Mouse (Mus musculus) macrophage (primary cell): ENCODE measurements around the gene Inpp5f. TPM values are rescaled to one million over a fixed set of nuclear protein-coding genes. Genes with fewer than 3 reads are reported as not detected.

Experiments
- H3K27ac ChIP-seq: fragments of 350-480 bp; formaldehyde crosslinking; 2 replicates; pipeline ENCODE4 v1.9.0; 2021
- H3K36me3 ChIP-seq: fragments of 350-480 bp; formaldehyde crosslinking; 2 replicates; pipeline ENCODE4 v1.9.0; 2021; ENCODE audit errors: inconsistent target
- H3K4me3 ChIP-seq: fragments of 350-480 bp; formaldehyde crosslinking; 2 replicates; pipeline ENCODE4 v1.9.0; 2021; ENCODE audit errors: inconsistent target
- H3K79me2 ChIP-seq: fragments of 350-480 bp; formaldehyde crosslinking; 2 replicates; pipeline ENCODE4 v1.9.0; 2021; ENCODE audit errors: inconsistent target
- WGBS: methylation state at CpG from one replicate; pipeline ENCODE4 v1.1.7; 2026; ENCODE audit warnings: inconsistent platforms; ENCODE audit not compliant: missing documents; 5-methylcytosine and 5-hydroxymethylcytosine counted together
- polyA plus RNA-seq: library from polyadenylated mRNA; stranded (reverse); fragments of 250-400 nt; gene quantifications from 3 replicates; pipeline ENCODE4 v1.2.4, GENCODE M21; 2018; ENCODE audit warnings: inconsistent platforms

Inpp5f gene
- polyA plus RNA-seq, 1 experiment from 2014 or later: 19.5 TPM

DNA sequence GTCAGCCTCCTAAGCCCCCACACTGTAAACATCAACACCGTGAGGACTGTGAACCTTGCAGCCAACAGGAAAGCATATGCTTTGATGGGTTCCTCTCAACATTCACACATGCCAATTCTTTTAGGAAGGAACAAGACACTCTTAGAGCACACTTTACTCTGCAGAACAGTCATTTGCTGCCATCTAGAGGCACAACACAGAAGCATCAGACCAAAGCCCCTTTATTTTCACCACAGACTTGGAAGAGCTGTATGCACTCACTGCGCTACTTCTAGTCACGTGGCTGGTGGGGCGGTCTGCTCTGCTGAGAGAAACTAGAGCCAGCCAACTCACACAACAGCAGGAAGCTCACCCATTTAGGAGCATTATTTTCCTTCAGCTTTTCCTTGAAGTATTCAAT is 113.6 kb downstream of the Inpp5f start:
- WGBS: 7% methylated on average over 4 of the region's 4 CpGs
- Histone ChIP-seq H3K79me2 (peaks cover 73% of the 10 kb centered on the region), H3K4me3 (no peak overlapping the region), H3K36me3 (peaks cover 35% of the 10 kb centered on the region), H3K27ac (no peak overlapping the region)

- 89% methylated on average over 9 of the region's 9 CpGs for WGBS
- peaks cover 77% of the 10 kb centered on the region for H3K79me2 ChIP-seq
- no peak overlapping the region for H3K4me3 ChIP-seq
- H3K36me3 ChIP-seq: peaks cover 30% of the 10 kb centered on the region
- no peak overlapping the region for H3K27ac ChIP-seq
These were observed 114.1 kb downstream of the Inpp5f start for GRCm38 (mm10) chr7:128725189-128725588.

GRCm38 (mm10) chr7:128726999-128727398 is 115.9 kb downstream of the Inpp5f start:
- Histone ChIP-seq H3K4me3 (no peak overlapping the region), H3K79me2 (peaks cover 95% of the 10 kb centered on the region), H3K36me3 (peaks cover 16% of the 10 kb centered on the region), H3K27ac (no peak overlapping the region)
- WGBS: 92% methylated on average over 10 of the region's 10 CpGs

DNA sequence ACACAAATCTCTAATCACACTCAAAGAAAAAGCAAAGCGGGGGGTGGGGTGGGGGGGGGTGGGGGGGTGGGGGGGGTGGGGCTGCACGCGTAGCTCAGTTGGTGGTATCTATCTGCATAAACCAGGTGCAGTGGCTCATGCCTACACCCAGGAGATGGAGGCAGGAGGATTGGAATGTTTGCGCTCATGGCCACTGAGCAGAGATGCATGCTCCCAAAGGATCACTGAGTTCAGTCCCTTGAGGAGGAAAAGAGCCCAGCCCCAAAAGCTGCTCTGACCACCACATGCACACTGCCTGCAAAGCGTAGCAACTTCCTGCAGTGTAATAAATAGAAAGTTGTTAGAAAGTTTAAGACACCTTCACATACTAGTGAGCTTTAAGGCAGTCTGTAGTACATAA is 116.6 kb downstream of the Inpp5f start:
- 90% methylated on average over 2 of the region's 5 CpGs for whole genome bisulfite sequencing
- H3K79me2 ChIP-seq: peaks cover 98% of the 10 kb centered on the region
- H3K4me3 ChIP-seq: no peak overlapping the region
- no peak overlapping the region for H3K27ac ChIP-seq
- peaks cover 9% of the 10 kb centered on the region for H3K36me3 ChIP-seq

DNA sequence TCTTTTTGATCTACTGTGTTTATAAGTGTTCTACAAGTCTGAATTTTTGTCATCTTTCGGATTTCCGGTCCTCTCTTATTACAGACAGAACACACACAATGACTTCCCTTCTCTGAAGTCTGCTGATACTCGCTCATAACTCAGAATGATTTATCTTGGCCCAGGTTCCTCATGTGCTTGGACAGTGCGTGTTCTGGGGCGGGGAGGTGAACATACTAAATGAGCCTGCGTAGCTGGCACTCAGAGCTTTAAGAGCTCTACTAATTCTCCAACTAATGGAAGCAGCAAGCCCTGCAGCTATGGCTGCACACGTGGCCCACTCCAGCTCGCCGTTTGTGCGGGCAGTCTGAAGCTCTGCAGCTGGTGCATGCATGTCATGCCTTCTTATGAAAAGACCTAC is 117.6 kb downstream of the Inpp5f start:
- Histone ChIP-seq H3K36me3 (no peaks in the 10 kb centered on the region), H3K4me3 (no peak overlapping the region), H3K27ac (peak overlapping the region; percentile 54), H3K79me2 (peaks cover 98% of the 10 kb centered on the region)
- 10% methylated on average over 10 of the region's 10 CpGs for WGBS

- no peaks in the 10 kb centered on the region for H3K36me3 ChIP-seq
- WGBS: 87% methylated on average over 2 of the region's 2 CpGs
- H3K79me2 ChIP-seq: peaks cover 98% of the 10 kb centered on the region
- H3K4me3 ChIP-seq: no peak overlapping the region
- H3K27ac ChIP-seq: no peak overlapping the region
These were observed 120.5 kb downstream of the Inpp5f start for GRCm38 (mm10) chr7:128731585-128731984.

DNA sequence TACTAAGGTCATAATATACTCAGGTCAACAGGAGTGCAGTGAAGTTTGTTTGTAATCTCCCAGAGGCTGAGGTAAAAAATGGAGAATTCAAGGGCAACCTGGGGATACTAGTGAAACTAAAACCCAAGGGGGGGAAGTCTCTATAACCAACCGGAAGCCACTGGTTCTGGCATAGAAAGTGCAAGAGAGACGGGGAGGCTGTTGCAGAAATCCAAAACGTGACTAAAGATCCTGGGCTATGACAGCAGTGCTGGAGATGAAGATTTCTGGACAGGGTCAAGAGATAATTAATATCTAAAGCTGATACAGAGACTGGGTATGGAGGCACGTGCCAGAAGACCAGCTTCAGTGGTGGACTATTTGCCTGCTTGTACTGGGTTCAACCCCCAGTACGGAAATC is 126.9 kb downstream of the Inpp5f start:
- H3K36me3 ChIP-seq: no peaks in the 10 kb centered on the region
- peaks cover 65% of the 10 kb centered on the region for H3K79me2 ChIP-seq
- 13% methylated on average over 5 of the region's 5 CpGs for WGBS
- peak overlapping the region; percentile 65; the same call in 1 of the 2 replicates for H3K4me3 ChIP-seq
- peak overlapping the region; percentile 5; the same call in 1 of the 2 replicates for H3K27ac ChIP-seq

GRCm38 (mm10) chr7:128739116-128739461 is 128.0 kb downstream of the Inpp5f start:
- Histone ChIP-seq H3K36me3 (no peaks in the 10 kb centered on the region), H3K4me3 (peak overlapping the region; percentile 65), H3K79me2 (peaks cover 55% of the 10 kb centered on the region), H3K27ac (peak overlapping the region; percentile 40)
- WGBS: under 1% methylated on average over 15 of the region's 15 CpGs

- H3K27ac ChIP-seq: peak overlapping the region; percentile 40
- H3K36me3 ChIP-seq: no peaks in the 10 kb centered on the region
- WGBS: under 1% methylated on average over 76 of the region's 80 CpGs
- H3K79me2 ChIP-seq: peaks cover 49% of the 10 kb centered on the region
- peak overlapping the region; percentile 65 for H3K4me3 ChIP-seq
These were observed 128.5 kb downstream of the Inpp5f start for GRCm38 (mm10) chr7:128739462-128740277.

DNA sequence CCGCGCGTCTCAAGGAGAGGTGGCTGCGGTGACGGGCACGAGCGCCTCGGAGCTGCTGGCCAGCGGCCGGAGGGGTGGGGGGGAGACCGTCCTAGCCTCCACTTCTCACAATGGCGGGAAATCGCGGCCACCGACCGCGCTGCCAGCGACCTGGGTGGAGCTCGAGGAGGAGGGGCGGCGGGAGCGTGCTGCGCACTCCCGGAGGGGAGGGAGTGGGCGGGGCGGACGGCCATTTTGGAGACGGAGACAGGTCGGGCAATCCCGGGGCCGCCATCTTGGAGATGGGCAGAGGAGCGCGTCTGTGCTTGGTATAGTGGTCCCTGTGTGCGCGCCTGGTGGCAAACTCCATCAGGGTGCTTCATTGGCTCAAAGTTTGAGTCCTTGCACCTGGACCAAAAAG is 129.2 kb downstream of the Inpp5f start, which contains the start of gene Mcmbp:
Mcmbp (minus strand) TSS at position 162 of the 400 bp plus-strand sequence.
- H3K4me3 ChIP-seq: peak within 1 kb of the TSS; percentile 65
- H3K27ac ChIP-seq: peak within 1 kb of the TSS; percentile 40
- 1% methylated on average over 35 of the region's 35 CpGs for WGBS
- no peaks in the 10 kb centered on the region for H3K36me3 ChIP-seq
- peaks cover 48% of the 10 kb centered on the region for H3K79me2 ChIP-seq

DNA sequence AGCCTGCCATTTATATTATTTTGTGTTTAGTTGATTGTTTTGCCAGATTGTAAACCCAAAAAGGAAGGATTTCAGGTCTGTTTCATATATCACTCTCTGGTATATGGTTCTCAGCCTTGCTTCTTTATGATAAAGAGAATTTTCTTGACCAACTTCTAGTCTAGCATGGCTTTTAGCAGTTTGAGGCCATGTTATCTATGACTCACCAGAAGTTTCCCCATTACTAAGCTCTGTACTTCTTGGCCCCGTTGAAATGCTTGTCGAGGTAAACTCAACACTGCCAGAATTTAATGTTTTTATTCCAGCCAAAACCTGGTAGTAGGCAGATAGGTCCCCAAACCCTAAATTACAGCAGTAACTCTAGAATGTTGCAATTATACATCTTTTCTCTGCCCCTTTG is 132.8 kb downstream of the Inpp5f start:
- H3K27ac ChIP-seq: peak overlapping the region; percentile 27
- no peaks in the 10 kb centered on the region for H3K36me3 ChIP-seq
- peak overlapping the region; percentile 89 for H3K4me3 ChIP-seq
- 33% methylated on average over 2 of the region's 2 CpGs for WGBS
- peaks cover 48% of the 10 kb centered on the region for H3K79me2 ChIP-seq

GRCm38 (mm10) chr7:128744684-128745485 is 133.8 kb downstream of the Inpp5f start, which contains the start of gene Sec23ip:
Gene Sec23ip (plus strand): TSS chr7:128744943.
- peak within 1 kb of the TSS; percentile 89 for H3K4me3 ChIP-seq
- H3K79me2 ChIP-seq: peaks cover 51% of the 10 kb centered on the region
- 2% methylated on average over 55 of the region's 55 CpGs for WGBS
- peaks cover 2% of the 10 kb centered on the region; the same call in 1 of the 2 replicates for H3K36me3 ChIP-seq
- H3K27ac ChIP-seq: peak within 1 kb of the TSS; percentile 50
